Mouse (Mus musculus) ES-Bruce4 (cell line): ENCODE data around the gene BC051665.

Experiments used
- CTCF ChIP-seq: IDR thresholded peaks from one replicate; pipeline ENCODE4 v1.8.1; 2011; ENCODE audit warnings: low read depth, low read length
- EP300 ChIP-seq: IDR thresholded peaks from 2 replicates; pipeline ENCODE4 v1.6.1; 2011; ENCODE audit warnings: low read depth, low read length; ENCODE audit not compliant: insufficient read depth

GRCm38 (mm10) chr13:60820486-60821175 is 34.5 kb upstream of the BC051665 start:
- TF ChIP-seq CTCF (no peak), EP300 (no peak)
